Mouse (Mus musculus) CD8-positive naive resting alpha-beta T cell, adult 2 months (primary cell): Measurements from ENCODE around the gene Serpini1.

Experiments used
- DNase-seq, 2 experiments: peaks; one replicate each; pipeline ENCODE4 v3.0.0; 2022; ENCODE audit warnings: low read depth in 2 of 2, low spot score in 2 of 2

Serpini1 gene

DNA sequence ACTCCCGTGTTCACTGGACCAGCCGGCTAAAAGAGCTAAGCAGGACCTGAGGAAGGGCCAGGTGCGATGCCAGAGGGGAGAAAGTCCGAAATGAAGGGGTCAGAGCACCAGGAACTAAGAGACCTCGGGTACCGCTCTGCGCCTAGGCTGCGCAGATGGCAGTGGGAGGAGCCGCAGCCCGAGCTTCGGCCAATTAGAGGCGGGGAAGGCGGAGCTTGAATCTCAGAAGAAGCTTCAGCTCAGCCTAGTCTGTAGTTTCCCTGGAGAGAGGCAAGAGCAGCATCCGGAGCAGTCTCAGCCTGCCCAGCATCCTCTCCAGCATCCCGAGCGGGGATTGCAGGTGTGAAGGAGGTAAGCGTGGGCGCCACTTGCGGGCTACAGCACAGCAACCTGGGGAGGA, at the start of gene Serpini1:
TSS of gene Serpini1 (plus strand) at position 256 of the 400 bp plus-strand sequence.
- peak; percentile 91 to 94 for DNase-seq

DNA sequence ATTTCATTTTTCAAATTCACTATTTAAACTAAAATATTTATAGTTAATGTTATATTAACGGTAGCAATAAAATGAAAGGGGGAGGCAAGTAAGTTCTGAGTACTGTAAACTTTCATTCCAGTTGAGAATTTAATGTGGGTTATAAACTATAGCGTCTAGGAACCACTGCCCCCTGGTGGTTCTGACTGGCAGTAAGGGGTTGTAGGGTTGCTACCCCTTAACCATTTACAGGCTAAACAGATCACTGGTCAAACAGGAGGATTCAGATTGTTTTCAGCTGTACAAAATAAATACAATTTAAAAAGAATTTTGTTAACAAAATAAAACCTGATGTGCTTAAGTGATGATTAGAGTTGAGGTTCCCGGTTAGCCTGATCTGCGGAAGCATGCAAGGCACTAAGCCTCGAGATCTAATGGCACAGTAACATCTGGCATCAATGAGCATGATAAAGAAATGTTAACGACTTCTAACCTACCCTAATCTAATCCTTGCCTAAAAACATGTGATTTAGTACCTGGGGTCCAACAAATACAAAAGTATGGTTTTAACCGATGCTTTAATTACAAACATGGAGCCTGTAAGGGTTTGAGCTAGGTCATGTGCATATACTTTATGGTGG, 39.6 kb upstream of the Serpini1 start:
- DNase-seq, result peak; percentile 31 to 60

DNA sequence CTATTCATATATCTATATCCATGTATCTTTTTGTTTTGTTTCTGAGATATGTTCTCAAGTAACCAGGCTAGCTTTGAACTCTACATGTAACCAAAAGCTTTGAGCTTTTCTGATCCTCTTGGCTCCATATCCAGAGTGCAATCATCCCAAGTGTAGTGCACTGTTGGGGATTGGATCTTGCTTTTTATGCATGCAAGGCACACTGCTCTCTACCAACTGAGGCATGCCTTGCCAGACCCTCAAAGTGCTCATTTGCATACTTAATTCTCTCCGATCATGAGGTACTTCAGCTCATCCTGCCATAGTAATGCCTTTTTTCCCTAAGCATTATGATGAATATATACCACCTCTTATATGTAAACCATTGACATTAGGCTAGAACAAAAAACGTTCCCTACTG, 36.0 kb upstream of the Serpini1 start:
- DNase-seq, result no peak

DNA sequence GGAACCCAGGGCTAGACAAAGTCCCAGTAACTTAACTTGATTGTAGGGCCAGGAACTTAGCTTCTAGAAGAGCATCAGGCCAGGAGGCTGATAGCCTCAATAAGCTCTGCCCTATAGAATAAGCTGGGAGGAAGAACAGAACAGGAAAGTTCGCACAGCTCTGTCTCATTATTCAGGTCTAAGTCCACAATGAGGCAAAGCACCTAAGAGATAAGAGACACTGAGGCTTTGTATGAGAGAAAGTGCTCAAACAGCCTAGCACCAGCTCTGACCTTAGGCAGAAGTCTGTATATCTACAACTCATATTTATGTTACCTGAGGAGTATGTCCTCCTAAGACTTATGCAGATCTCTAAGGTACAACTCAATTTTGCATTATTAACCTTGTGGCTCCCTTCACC, 34.8 kb upstream of the Serpini1 start:
- DNase-seq, result no peak

DNA sequence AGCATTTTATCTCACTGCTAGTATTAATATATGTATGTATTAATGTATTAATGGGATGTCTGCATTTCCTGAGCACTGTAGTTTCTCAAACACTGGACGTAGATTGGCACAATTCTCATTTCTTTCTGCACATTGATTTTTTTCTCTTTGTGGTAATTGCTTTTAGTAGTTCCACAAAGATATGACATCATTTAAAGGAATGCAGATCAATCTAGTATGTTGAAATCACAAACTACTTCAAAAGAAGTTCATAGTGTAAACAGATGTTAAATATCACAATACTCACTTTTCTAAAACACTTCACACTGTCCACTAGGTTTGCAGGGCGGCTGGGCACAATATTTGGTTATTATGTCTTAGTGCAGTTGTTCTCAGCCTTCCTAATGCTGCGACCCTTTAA, 26.3 kb upstream of the Serpini1 start:
- DNase-seq, result no peak

DNA sequence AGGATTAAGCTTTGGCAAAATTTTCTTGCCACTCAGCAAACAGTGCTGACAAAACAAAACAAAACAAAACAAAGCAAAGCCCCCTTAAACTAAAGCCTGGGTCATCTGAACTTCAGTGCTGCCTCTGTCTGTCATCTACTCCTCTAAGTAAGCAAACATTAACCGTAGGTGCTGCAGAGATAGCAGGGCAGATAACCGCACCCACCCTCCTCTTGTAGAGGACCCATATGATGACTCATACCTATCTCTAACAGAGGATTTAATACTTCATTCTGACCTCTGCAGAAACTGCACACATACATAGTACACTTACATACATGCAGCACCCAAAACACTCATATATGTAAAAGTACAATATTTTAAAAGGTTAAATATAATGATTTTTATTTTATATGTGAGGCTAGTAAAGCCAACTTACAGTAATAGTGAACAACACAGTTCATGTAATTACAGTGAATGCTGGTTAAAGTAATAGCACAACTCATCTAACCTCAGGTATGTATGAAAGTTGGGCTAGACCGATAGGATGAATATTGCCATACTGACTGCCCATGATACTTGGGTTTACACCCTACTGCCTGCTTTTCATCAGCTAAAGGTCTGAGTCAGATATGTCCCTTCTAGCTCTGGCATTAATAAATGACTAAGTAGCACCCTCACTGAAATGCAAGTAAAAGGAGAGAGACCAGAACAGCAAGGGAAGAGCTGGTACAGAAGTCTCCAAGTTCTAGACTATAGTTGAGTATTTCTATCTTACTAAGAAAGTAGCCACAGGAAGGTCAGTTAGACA, 23.1 kb upstream of the Serpini1 start:
- DNase-seq, result no peak

DNA sequence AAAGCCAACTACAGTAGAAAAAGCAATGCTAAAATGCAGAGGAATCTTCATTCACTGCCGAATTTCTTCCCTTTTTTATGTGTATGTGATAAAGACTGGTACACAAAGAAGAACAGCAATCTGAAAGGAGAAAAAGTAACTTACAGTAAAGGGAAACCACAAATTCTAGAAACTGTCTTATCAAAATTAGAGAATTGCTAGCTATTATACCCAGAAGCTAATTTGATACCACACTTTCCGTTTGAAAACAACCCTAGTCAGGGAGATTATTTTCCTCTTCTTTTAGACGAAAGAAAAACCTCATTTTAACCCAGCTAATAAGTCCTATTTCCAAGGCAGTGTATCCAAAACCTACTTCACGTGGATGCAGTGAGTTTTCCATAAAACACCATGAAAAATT, 16.1 kb upstream of the Serpini1 start:
- DNase-seq, result no peak

DNA sequence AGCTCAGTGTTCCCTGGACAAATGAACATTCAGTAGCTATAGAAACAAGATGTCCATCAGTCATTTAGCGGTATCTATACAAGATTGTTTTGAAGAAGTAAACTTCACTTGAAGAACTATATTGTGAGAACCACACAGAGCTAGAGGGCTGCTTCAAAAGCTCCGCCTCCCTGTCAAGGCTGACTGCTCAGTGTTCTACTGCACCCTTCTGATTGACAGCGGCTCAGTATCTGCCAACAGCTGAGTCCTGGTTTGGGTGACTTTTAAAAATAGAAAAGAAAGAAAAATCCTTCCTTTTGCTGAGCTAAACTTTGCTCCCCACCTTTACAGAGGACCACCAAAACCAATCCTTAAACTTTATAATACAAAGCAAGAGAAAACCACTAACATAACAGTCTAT, 14.5 kb upstream of the Serpini1 start:
- no peak for DNase-seq

DNA sequence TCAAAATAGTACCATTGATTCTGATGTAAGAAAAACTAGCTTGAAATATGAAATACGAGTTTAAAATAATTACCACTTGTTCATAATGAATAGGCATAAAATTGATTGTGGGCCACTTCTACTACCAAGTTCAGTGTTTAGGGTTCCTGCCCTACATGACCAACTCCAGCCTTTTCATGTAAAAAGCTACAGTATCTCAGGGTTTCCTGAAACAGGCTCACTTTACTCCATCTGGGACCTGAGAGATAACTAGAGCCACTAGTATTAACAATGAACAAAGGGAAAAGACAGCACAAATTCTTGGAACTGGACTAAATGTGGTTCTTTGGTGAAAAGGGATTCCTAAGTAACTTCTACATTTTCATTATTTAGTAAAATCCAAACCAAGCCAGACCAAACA, 13.1 kb upstream of the Serpini1 start:
- no peak for DNase-seq

DNA sequence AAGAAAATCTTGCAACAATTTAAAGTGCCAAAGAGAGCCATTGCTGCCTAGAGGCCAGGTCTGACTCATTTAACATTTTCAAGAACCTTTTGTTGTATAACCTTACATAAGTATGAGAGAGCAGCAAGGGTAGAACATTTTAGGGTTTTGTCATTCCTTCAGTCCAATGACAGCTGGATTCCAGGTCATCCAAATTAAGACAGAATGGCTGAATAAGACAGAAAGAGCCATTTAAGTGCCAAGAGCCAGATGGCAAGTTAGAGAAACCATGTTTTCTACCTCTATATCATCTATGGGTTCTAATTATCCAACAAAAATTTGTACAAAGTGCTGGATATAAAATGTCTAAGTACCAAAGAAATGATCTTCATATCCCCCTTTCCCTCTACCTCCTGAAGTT, 6.1 kb upstream of the Serpini1 start:
- no peak for DNase-seq

DNA sequence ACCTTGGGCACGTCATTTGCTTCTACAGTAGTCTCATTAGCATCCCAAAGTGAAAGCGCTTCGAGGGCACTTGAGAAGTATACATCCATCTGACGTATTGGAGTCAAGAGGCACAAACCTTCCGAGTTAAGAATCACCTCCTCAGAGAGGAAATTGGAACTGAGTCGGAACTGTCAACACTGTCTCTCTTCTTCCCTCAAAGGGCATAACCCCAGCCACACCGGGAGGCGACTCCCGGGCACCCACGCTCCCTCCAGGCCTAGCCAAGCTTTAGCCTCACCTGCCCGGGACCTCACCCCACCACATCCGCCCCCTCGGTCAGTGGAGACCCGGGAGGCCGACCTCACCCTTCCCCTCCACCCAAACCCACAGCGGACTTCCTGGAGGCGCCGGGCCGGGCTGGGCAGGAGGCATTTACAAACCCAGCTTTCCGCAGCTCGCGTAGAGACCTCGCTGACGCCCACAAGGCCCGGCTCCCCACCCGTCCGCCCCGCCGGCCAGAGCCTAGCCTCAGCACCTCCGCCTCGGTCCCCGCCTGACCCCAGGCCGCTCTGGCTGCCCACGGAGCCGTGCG, 1.1 kb upstream of the Serpini1 start:
- peak; percentile 74 to 78 for DNase-seq

DNA sequence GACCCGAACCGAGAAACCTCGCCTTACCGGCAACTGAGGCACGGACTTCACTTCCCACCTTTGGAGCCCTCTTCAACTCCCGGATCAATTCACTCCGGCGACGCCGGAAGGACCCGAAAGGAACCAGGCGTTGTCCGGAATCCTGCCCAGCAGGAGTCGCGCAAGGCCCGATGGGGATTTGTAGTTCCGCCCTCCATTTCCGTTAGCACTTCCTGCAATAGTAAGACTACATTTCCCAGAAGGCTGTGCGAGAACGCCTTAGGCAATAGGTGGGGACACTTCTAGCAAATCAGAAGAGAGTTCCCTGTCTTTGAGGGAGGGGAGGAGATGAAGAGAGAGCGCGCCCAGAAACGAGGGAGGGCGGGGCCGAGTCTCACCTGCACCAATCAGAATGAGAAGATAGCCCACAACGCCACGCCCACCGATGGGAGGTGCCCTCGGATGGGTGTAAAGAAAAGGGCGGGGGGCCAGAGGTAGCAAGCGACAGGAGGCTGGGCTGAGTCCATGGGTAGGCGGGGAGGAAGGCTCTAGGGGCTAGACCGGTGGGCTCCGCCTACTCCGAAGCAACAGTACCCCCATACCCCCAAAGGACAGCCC, 554 bp upstream of the Serpini1 start, which contains the start of gene Pdcd10:
TSS of gene Pdcd10 (minus strand) at position 162 of the 597 bp plus-strand sequence.
- DNase-seq, result peak; percentile 100

DNA sequence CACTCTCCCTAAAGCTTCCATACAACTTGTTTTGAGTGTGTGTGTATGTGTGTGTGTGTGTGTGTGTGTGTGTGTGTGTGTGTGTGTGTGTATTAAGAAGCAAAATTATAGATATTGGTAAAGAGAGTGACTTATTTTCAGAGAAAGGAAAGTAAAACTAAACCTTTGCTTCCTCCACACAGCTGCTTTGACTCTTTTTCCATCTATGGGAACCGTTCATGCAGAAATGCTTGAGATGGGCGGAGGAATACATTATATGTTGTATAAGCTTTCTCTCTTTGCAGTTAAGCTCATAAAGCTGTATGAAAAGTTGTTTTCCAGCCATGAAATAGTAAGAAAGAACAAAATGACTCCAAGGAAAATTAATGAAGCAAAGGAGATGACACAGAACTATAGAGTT, 16.7 kb downstream of the Serpini1 start:
- no peak for DNase-seq

DNA sequence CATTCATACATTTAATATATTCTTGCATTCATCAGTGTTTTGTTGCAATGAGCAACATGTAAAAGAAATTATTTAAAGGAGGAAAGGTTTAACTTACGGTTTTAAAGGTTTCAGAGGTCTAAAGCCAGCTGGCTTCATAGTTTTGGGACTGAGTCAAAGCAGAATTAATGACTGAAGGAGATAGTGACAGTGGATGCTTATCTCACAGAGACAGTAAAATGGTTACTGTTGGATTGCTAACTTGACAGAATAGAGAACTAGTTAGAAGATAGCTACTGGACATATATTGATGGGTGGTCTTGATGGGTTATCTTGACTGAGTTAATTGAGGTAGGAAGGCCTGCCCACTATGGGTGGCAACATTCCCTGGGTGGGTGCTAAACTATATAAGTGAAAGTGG, 18.2 kb downstream of the Serpini1 start:
- DNase-seq, result no peak

DNA sequence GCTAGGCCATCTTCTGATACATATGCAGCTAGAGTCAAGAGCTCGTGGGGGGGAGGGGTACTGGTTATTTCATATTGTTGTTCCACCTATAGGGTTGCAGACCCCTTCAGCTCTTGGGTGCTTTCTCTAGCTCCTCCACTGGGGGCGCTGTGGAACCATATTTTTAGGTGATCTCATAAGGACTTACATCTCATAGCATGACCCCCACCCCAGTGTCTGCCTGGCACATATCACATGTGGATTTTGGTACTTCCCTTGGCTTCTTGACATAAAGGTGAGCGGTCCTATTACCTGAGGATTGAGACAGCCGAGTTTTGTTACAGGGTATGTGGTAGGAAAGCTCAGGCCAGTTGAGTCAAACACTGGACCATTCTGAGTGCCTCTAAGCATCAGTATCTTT, 22.0 kb downstream of the Serpini1 start:
- peak; percentile 52 to 63 for DNase-seq

DNA sequence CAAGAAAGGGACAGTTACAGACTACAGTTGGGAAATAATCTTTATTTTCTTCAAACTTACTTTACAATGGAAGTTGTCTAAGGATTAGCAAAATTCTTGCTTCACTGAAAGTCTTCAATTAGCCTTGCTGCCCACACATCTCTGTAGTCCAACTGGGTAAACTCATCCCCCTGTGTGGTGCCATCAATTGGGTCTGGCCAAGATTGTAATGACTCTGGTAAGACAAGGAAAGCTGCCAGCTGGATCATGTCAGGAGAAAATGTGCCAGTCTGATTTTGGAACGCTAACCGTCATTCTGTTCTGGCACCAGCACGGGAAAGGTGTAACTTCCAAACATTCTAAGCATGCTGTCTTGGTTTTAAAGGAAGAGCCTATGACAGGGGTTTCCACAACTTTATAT, 25.9 kb downstream of the Serpini1 start:
- DNase-seq, result no peak

DNA sequence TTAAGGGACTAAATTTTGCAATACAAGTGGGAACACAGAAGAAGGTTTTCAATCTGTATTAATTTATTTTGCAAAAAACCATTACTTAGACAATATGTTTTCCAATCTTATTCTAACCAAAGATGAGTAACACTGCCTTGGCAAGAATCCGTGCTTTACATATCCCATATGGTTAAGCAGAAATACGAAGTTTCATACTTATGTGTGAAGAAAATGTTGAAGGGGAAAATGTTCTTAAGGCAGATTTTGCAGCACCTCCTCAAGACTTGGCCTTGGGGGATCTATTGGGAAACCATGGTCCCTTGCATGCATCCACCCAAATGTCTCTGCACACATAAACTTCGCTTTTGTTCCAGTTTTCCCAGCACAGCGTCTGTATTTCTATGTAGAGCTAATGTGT, 27.6 kb downstream of the Serpini1 start:
- DNase-seq, result no peak

DNA sequence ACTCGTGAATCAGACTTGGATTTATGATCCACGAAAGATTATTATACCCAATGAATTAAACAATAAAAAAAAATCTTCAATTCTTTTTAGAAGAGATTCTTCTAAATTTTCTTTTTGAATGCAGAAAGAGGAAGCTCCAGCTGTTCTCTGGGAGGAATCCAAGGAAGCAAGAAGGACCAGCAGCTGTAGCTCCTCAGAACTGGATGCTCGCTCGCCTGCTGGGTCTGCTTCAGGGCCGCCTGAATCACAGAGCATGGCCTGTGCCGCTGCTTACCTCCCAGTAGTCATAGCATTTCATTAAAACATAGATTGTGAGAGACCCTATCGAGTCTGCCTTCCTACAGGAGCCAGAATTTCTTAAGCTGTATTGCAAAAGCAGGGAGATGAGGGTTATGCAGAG, 53.7 kb downstream of the Serpini1 start:
- DNase-seq, result no peak

DNA sequence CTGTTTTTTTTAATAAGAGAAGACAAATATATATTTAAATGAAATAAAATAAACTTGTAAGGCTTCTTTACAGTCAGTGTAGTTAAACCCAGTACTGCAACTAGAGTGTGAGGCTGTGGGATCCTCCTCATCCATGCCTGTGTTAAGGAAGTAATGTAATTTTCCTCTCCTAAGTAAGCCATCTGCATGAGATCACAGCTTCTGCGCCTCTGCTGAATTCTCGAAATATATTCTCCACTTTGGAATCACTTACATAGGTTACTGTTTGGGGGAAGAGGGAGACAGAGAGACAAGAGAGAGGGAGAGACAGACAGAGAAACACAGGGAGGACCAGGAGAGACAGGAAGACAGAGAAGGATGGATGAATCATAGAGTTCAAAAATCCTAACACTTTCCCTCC, 67.3 kb downstream of the Serpini1 start:
- DNase-seq, result no peak

DNA sequence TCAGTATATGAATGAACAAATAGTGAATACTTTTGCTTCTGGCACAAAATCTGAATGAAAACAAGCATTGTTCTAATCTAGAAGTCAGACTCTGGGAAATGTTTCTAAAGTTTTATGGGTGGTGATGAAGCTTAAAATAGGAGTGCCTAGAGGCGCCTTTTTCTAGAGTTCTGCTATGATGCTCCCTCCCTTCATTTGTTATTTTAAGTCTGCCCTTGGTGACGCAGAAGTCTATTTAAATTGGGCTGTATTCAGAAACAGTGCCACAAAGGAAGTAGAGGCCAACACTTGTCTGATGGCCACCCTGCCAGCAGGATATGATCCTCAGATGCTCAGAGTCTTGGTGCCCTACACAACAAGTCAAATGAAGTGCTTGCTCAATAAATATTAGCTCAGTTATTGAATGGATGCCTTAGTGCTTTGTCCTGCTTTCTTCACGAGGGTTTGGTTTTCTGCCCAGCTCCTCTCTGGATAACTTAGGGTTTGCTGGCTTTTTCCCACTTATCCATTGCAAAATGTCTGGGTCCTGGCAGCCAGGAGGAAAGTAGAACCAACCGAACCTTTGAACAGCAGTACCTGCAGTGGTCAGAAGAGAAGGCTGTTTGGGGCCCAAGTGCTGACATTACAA, 73.8 kb downstream of the Serpini1 start:
- no peak for DNase-seq

DNA sequence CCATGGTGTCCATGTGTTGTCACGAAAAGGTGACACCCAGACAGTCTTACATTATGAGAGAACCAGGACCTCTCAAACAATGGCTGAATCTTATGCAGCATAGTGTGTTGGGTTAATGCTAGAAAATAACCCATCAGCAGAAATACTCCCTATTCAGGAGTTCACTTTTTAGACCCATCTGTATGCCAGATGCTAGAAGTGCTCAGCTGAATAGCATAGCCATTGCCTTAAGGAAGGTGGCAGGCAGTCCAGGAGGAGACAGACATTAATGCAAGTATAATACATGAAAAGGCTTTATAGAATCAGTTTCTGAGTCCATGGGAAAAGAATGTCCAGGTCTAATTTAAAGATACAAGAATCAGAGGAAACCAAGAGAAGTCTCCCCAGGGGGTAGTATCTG, 75.9 kb downstream of the Serpini1 start:
- DNase-seq, result no peak

DNA sequence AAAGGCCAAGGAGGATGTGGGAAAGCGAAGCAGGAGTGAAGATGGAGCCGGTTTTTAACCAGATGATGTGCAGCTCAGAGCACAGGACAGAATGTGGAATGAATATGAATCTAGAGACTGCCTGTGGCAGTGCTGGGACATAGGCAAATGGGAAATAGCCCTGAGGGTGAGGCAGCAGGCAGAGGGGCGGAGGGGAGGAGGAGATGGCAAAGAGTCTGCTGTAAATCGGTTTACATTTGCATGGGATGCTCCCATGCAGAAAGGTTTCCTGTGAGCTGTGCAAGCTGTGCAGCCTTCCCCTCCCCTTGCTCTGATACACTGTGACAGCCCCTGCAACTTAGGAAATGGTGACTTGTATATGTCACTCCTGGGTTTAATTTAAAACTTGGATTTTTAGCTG, 76.3 kb downstream of the Serpini1 start:
- DNase-seq, result no peak
